Mouse (Mus musculus): ENCODE measurements around the gene Ip6k1. TPM values are rescaled to one million over a fixed set of nuclear protein-coding genes. Genes with fewer than 3 reads are reported as not detected.

Gene Ip6k1
- polyA plus RNA-seq, 1 experiment from 2014 or later, result 99.1 TPM

DNA sequence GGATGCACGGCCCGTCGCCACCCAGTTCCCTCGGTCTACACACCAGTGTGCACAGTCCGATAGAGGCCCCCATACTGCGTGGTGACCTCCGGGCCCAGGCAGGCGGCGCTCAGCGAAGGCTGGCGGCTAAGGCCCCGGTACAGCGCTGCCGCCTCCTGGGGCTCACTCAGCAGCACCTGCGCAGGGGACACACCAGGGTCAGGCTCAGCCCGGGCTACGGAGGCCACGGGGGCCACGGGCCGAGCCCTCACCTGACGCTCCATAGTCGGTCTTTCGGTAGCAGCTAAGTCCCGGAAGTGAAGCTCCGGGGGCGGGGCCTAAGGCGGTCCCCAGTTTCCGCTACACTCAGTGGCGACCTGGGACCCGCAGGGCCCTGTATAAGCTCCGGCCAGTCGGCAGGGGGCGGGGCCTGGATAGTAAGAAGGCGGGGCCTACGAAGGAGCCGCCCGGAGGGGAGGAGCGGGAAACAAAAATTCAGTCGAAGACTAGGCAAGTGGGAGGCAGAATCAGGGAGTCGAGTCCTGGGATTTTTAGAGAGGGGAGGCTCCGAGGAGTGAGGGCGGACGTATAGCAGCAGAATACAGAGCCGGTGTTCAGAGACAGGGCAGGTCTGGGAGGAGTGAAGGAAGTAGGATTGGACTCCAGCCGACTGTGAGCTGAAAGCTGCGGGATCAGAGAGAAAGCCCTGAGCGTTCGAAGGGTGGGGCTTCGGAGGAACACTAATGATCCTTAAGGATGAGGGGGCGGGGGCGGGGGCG lies 92.1 kb downstream of the Ip6k1 start, which contains the start of gene Apeh:
TSS of gene Apeh (minus strand) at position 423 of the 758 bp plus-strand sequence.
- peak within 1 kb of the TSS; percentile 70 for H3K4me3 ChIP-seq (replicated peaks)
- H3K4me2 ChIP-seq, result peak within 1 kb of the TSS; percentile 97
- no peaks in the 10 kb centered on the region for H3K27me3 ChIP-seq (replicated peaks)
- under 1% methylated on average over 52 of the region's 52 CpGs for WGBS
- peak within 1 kb of the TSS; percentile 83 for H3K9ac ChIP-seq (replicated peaks)
- H3K4me1 ChIP-seq, result peaks cover 35% of the 10 kb centered on the region
- H3K27ac ChIP-seq (replicated peaks), result peak within 1 kb of the TSS; percentile 80
- peaks cover 51% of the 10 kb centered on the region for H3K36me3 ChIP-seq
- peak; percentile 91 for ATAC-seq (ENCODE audit: low FRiP score)
- H3K9me3 ChIP-seq (replicated peaks), result no peaks in the 10 kb centered on the region

DNA sequence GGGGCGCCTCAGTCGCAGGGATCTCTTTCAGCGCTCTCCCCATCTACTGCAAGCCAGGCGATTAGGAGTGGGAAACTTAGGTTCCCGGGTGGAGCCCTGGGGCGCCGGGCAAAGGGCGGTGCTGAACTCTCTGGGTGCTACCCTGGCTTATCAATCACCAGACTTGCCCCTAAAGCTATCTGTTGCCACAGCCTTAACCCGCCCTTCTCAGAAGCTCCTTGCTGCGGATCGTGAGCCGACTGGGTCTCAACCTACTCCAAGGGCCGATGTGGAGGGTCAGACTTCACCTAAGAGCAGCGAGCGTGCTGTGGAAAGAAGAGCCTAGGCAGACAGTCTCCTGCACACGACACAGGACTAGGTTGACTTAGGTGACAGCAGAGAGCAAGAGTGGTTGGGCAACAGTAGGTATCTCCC lies 92.7 kb downstream of the Ip6k1 start:
- WGBS, result under 1% methylated on average over 16 of the region's 16 CpGs

DNA sequence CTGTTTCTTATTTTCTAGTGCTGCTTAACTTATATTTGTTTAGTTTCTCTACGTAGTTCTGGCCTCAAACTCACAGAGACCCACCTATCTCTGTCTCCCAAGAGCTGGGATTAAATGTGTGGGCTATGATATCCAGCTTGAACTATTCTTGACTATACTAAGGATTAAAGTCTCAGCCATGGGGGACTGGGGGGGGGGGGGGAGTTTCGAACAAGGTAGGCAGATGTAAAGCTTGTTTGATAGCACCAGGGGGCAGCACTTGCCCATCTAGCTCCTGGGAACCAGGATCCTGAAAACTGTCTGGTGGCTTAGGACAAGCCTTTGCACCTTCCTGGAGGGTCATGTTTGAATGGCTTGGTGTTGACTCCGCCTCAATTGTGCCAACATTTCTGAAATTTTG lies 93.2 kb downstream of the Ip6k1 start:
- H3K4me3 ChIP-seq (replicated peaks), result peak overlapping the region; percentile 70
- no peak overlapping the region; the same call in 1 of the 2 replicates for H3K9ac ChIP-seq (replicated peaks)
- H3K27me3 ChIP-seq (replicated peaks), result no peaks in the 10 kb centered on the region
- no peak for ATAC-seq (ENCODE audit: low FRiP score)
- peak overlapping the region; percentile 97 for H3K4me2 ChIP-seq
- 21% methylated on average over 3 of the region's 3 CpGs for WGBS
- H3K4me1 ChIP-seq, result peaks cover 35% of the 10 kb centered on the region
- peaks cover 46% of the 10 kb centered on the region for H3K36me3 ChIP-seq
- no peaks in the 10 kb centered on the region for H3K9me3 ChIP-seq (replicated peaks)
- H3K27ac ChIP-seq (replicated peaks), result no peak overlapping the region

More for the DNA sequence above, 92.7 kb downstream of the Ip6k1 start:
- H3K27ac ChIP-seq (replicated peaks), result peak overlapping the region; percentile 80
- ATAC-seq (ENCODE audit: low FRiP score), result peak; percentile 43
- H3K27me3 ChIP-seq (replicated peaks), result no peaks in the 10 kb centered on the region
- H3K4me1 ChIP-seq, result peaks cover 35% of the 10 kb centered on the region
- H3K9me3 ChIP-seq (replicated peaks), result no peaks in the 10 kb centered on the region
- H3K4me3 ChIP-seq (replicated peaks), result peak overlapping the region; percentile 70
- peak overlapping the region; percentile 83 for H3K9ac ChIP-seq (replicated peaks)
- H3K4me2 ChIP-seq, result peak overlapping the region; percentile 97
- H3K36me3 ChIP-seq, result peaks cover 51% of the 10 kb centered on the region

DNA sequence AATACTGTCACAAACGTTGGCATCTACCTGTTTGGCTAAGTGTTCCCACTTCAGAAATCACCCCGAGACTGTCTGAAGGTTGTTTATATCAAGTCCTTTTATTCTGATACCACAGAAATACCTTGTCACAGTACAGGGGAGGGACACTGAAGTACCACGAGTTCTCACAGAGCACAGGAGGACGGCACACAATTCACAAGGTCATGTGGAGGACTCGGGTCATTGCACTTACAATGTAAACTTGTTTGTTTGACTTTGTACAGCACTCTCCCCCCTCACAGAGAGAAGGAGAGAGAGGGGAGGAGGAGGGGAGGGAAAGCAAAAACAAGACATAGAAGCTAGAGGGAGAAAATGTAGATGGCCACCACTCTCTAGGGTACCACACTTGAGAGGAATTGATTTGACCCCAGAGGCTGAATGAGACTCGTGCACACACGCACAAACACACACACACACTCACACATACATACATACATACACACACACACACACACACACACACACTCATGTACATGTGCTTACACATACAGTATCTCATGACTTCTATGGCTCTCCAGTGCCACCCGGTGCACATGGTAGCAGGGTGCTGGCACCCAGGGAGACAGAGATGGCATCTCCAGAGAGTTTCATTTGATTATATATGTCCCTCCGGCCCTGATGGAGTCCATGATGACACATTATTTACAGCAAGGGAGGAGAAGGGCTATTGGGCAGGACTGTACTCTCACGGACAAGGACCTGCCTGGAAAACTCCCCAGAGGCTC lies 93.8 kb downstream of the Ip6k1 start:
- Histone ChIP-seq H3K4me2 (no peak overlapping the region), H3K9me3 (replicated peaks) (no peaks in the 10 kb centered on the region), H3K36me3 (peaks cover 45% of the 10 kb centered on the region), H3K9ac (replicated peaks) (no peak overlapping the region), H3K4me1 (peaks cover 35% of the 10 kb centered on the region), H3K4me3 (replicated peaks) (no peak overlapping the region), H3K27ac (replicated peaks) (no peak overlapping the region), H3K27me3 (replicated peaks) (no peaks in the 10 kb centered on the region)
- ATAC-seq (ENCODE audit: low FRiP score), result no peak
- 60% methylated on average over 10 of the region's 10 CpGs for WGBS

Small RNA genes lying within 50 kb of the gene (microRNA-seq; reads per million reads assigned to microRNA genes)
- gene Mir7088, result not detected

Other genes starting within 250 kb of the Ip6k1 start
- 229 and 230 TPM in 2 replicates for gene Rbm5, start 231.5 kb upstream of the Ip6k1 start, polyA plus RNA-seq (2015; fragmentation: Nextera tagmentation; extraction: Ambion mirVana)
- 85.4 and 86.3 TPM in 2 replicates for gene Rbm6, start 129.3 kb upstream of the Ip6k1 start, polyA plus RNA-seq (2015; fragmentation: Nextera tagmentation; extraction: Ambion mirVana)
- 23.0 and 23.3 TPM in 2 replicates for gene Mon1a, start 114.3 kb upstream of the Ip6k1 start, polyA plus RNA-seq (2015; fragmentation: Nextera tagmentation; extraction: Ambion mirVana)
- 3.4 and 4.3 TPM in 2 replicates for gene Mst1r, start 95.6 kb upstream of the Ip6k1 start, polyA plus RNA-seq (2015; fragmentation: Nextera tagmentation; extraction: Ambion mirVana)
- not detected in 2 replicates for gene Actl11, start 74.0 kb upstream of the Ip6k1 start, polyA plus RNA-seq (2015; fragmentation: Nextera tagmentation; extraction: Ambion mirVana)
- 43.3 and 49.1 TPM in 2 replicates for gene Camkv, start 66.8 kb upstream of the Ip6k1 start, polyA plus RNA-seq (2015; fragmentation: Nextera tagmentation; extraction: Ambion mirVana)
- 6.1 and 10.2 TPM in 2 replicates for gene Traip, start 52.4 kb upstream of the Ip6k1 start, polyA plus RNA-seq (2015; fragmentation: Nextera tagmentation; extraction: Ambion mirVana)
- 5.6 and 23.0 TPM in 2 replicates for gene Uba7, start 27.0 kb upstream of the Ip6k1 start, polyA plus RNA-seq (2015; fragmentation: Nextera tagmentation; extraction: Ambion mirVana)
- 1.2 and 3.1 TPM in 2 replicates for gene Gm20661, start 19.4 kb upstream of the Ip6k1 start, polyA plus RNA-seq (2015; fragmentation: Nextera tagmentation; extraction: Ambion mirVana)
- 21.0 and 30.4 TPM in 2 replicates for gene Inka1, start 16.6 kb upstream of the Ip6k1 start, polyA plus RNA-seq (2015; fragmentation: Nextera tagmentation; extraction: Ambion mirVana)
- 1.5 and 3.5 TPM in 2 replicates for gene Cdhr4, start 10.0 kb upstream of the Ip6k1 start, polyA plus RNA-seq (2015; fragmentation: Nextera tagmentation; extraction: Ambion mirVana)
- gene Gm20662, start 6.2 kb upstream of the Ip6k1 start, polyA plus RNA-seq (2015; fragmentation: Nextera tagmentation; extraction: Ambion mirVana), result 0.59 and 1.1 TPM in 2 replicates
- 22.0 and 28.9 TPM in 2 replicates for gene Gmppb, start 46.7 kb downstream of the Ip6k1 start, polyA plus RNA-seq (2015; fragmentation: Nextera tagmentation; extraction: Ambion mirVana)
- 2.2 and 2.8 TPM in 2 replicates for gene Amigo3, start 50.7 kb downstream of the Ip6k1 start, polyA plus RNA-seq (2015; fragmentation: Nextera tagmentation; extraction: Ambion mirVana)
- gene Mst1, start 77.9 kb downstream of the Ip6k1 start, polyA plus RNA-seq (2015; fragmentation: Nextera tagmentation; extraction: Ambion mirVana), result 0.50 TPM in 1 of 2 replicates, not detected in the other
- 44.3 and 51.6 TPM in 2 replicates for gene Rnf123, start 80.8 kb downstream of the Ip6k1 start, polyA plus RNA-seq (2015; fragmentation: Nextera tagmentation; extraction: Ambion mirVana)
- 52.3 and 53.5 TPM in 2 replicates for gene Apeh, start 92.1 kb downstream of the Ip6k1 start, polyA plus RNA-seq (2015; fragmentation: Nextera tagmentation; extraction: Ambion mirVana)
- 8.8 and 9.7 TPM in 2 replicates for gene Bsn, start 187.9 kb downstream of the Ip6k1 start, polyA plus RNA-seq (2015; fragmentation: Nextera tagmentation; extraction: Ambion mirVana)

Data from neural tube, embryonic 15.5 days (tissue).